In genomic region chr11:5930578-5930977, GRCm38 (mm10) we compare ENCODE assay signal across 25 mouse cellular contexts. TPM values are rescaled to one million over a fixed set of nuclear protein-coding genes. Genes with fewer than 3 reads are reported as not detected.
"Had no signal": no experiment of that assay in that cellular context is flagged by ENCODE, and none has a peak within 500 bp of the region (broad histone marks: within the 10 kb centered on the region; RNA-seq: fewer than 3 reads in every experiment).

No protein-coding gene starts in this region.

- DNase-seq: gastrocnemius, postnatal 14 days; gastrocnemius, postnatal 36 days; heart, adult 2 months; heart, postnatal 14 days; heart, postnatal 36 days; kidney, adult 11 months; kidney, adult 2 months; kidney, adult 9 months; kidney, postnatal 14 days; kidney, postnatal 36 days; layer of hippocampus, adult 9-11 months; layer of hippocampus, postnatal 36 days; left cerebral cortex, postnatal 4 days; liver had no signal

- H3K36me3 ChIP-seq: heart, embryonic 13.5 days; heart, embryonic 15.5 days; hindbrain, embryonic 13.5 days; hindbrain, embryonic 15.5 days; kidney, embryonic 15.5 days; limb, embryonic 12.5 days had no signal

- H3K4me3 ChIP-seq: heart, adult 2 months; heart, embryonic 13.5 days; heart, embryonic 15.5 days; hindbrain, embryonic 13.5 days; hindbrain, embryonic 15.5 days; kidney, embryonic 15.5 days; limb, embryonic 12.5 days had no signal

- H3K9me3 ChIP-seq: hindbrain, embryonic 15.5 days had no signal

- H3K9ac ChIP-seq: heart, embryonic 13.5 days; heart, embryonic 15.5 days; hindbrain, embryonic 13.5 days; hindbrain, embryonic 15.5 days; kidney, embryonic 15.5 days; limb, embryonic 12.5 days had no signal

- H3K4me2 ChIP-seq: heart, embryonic 11.5 days; heart, embryonic 13.5 days; heart, embryonic 15.5 days; hindbrain, embryonic 13.5 days; hindbrain, embryonic 15.5 days; kidney, embryonic 15.5 days; limb, embryonic 12.5 days; liver, embryonic 11.5 days had no signal

- H3K27ac ChIP-seq: heart, adult 2 months; heart, embryonic 13.5 days; heart, embryonic 15.5 days; hindbrain, embryonic 13.5 days; hindbrain, embryonic 15.5 days; hindbrain, postnatal 0 days; kidney, embryonic 15.5 days; kidney, postnatal 0 days; limb, embryonic 12.5 days had no signal

- ATAC-seq: hindbrain, postnatal 0 days; intestine, embryonic 16.5 days had no signal

- H3K4me1 ChIP-seq: heart, embryonic 13.5 days; heart, embryonic 15.5 days; hindbrain, embryonic 13.5 days; hindbrain, embryonic 15.5 days; kidney, embryonic 15.5 days; limb, embryonic 12.5 days had no signal

- H3K27me3 ChIP-seq: heart, embryonic 13.5 days; heart, embryonic 15.5 days; hindbrain, embryonic 13.5 days; hindbrain, embryonic 15.5 days; kidney, embryonic 15.5 days; limb, embryonic 12.5 days had no signal

RNA-seq across cellular contexts. Expression of gene Myl7, which starts 32.0 kb away (rescaled TPM):
- polyA plus RNA-seq: hindbrain, postnatal 0 days had no signal
